8 mouse cellular contexts compared by ENCODE assay signal in the genomic region with DNA sequence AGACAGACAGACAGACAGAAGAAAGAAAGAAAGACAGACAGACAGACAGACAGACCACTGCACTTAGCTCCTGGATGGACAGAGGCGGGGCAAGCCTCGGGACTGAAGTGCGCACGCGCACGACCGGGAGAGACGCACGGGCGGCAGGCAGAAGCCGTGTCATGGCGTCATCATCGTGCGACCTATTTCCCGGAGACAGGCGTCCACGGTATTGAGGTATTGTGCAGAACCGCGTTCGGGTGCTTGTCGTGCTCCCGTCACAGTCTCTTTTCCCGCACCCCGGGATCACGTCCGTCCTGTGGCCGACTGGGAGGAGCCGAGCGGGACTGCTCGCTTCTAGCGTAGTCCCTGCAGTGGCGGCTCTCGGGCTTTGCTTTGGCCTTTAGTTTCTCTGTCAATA. TPM values are rescaled to one million over a fixed set of nuclear protein-coding genes. Genes with fewer than 3 reads are reported as not detected.
DNase-seq lines count a peak whose midpoint lies in the region; ATAC-seq lines count a peak whose summit lies in the region.

A gene (plus strand): TSS at position 137 of the 400 bp plus-strand sequence.

- H3K27me3 ChIP-seq in intestine, embryonic 14.5 days (replicated peaks; ENCODE audit: control insufficient read depth, insufficient read depth, low read length) = no peaks in the 10 kb centered on the region

- 1% methylated on average over 33 of the region's 33 CpGs for WGBS in intestine, embryonic 14.5 days

- peak within 1 kb of the TSS; percentile 60 for H3K4me2 ChIP-seq in intestine, embryonic 14.5 days (ENCODE audit: low read length)

- peak; percentile 95 to 97 for DNase-seq in adrenal gland, adult (ENCODE audit: inconsistent age in 2 of 2, low spot score in 1 of 2)
- DNase-seq in embryo, embryonic 10.5 days (ENCODE audit: low spot score) = peak; percentile 95
- DNase-seq in gastrocnemius, postnatal 25 days = peak; percentile 90
- DNase-seq in intestine, embryonic 14.5 days (ENCODE audit: low spot score) = peak; percentile 97
- peak; percentile 97 to 98 for DNase-seq in left cerebral cortex, postnatal 14 days (ENCODE audit: low spot score in 2 of 2)
- peak; percentile 98 for DNase-seq in mesoderm, embryonic 11.5 days (ENCODE audit: low read depth, low spot score)
- DNase-seq in right cerebral cortex, postnatal 36 days (ENCODE audit: low spot score in 2 of 2) = peak; percentile 93 to 94
- peak; percentile 88 for DNase-seq in yolk sac, embryonic 10.5 days (ENCODE audit: low spot score)

- H3K4me3 ChIP-seq in intestine, embryonic 14.5 days (ENCODE audit: low read depth, low read length) = peak within 1 kb of the TSS; percentile 99

- intact Hi-C loops in left cerebral cortex, postnatal 14 days (cut with DNase I) = loop anchor here (2.0 to 5.0 kb wide), 2 partner anchors 47 to 95 kb away; a partner anchor contains a TSS

- peak within 1 kb of the TSS; percentile 93 for H3K27ac ChIP-seq in intestine, embryonic 14.5 days (ENCODE audit: low read depth)

- H3K9me3 ChIP-seq in intestine, embryonic 14.5 days (ENCODE audit: control insufficient read depth, low read length) = no peaks in the 10 kb centered on the region

- H3K36me3 ChIP-seq in intestine, embryonic 14.5 days (ENCODE audit: control insufficient read depth, insufficient read depth, low read length) = no peaks in the 10 kb centered on the region

- ATAC-seq in intestine, embryonic 14.5 days (replicated peaks; ENCODE audit: low FRiP score, low TSS enrichment, low read depth) = peak; percentile 86

- peaks cover 8% of the 10 kb centered on the region; the same call in 1 of the 2 replicates for H3K4me1 ChIP-seq in intestine, embryonic 14.5 days (replicated peaks; ENCODE audit: control insufficient read depth, insufficient read depth, low read length)

- H3K9ac ChIP-seq in intestine, embryonic 14.5 days (ENCODE audit: low read length) = peak within 1 kb of the TSS; percentile 97

RNA-seq across cellular contexts. Expression of the gene that starts here (rescaled TPM):
- 10 to 100 TPM; 29.5 to 30.4 TPM for total RNA-seq in gastrocnemius, postnatal 25 days (2021)
- 110 and 113 TPM in 2 replicates for polyA plus RNA-seq in intestine, embryonic 14.5 days (2014; fragmentation: Nextera tagmentation; extraction: Ambion mirVana)
- total RNA-seq in left cerebral cortex, postnatal 14 days (2021) = 10 to 100 TPM; 46.7 to 57.0 TPM

Comparison
In these comparisons a context has a peak if more than half of its experiments do, and no peak if none do; other contexts are left out.
1. Peak in every context shown above with its lines: DNase-seq, ATAC-seq, H3K4me3 ChIP-seq and H3K27ac ChIP-seq.